Comparison of ENCODE assay signal across 30 mouse cellular contexts in genomic region chr6:129337751-129338150, GRCm38 (mm10). TPM values are rescaled to one million over a fixed set of nuclear protein-coding genes. Genes with fewer than 3 reads are reported as not detected.
DNase-seq lines count a peak whose midpoint lies in the region; ATAC-seq and TF ChIP-seq lines count a peak whose summit lies in the region.
"Had no signal": no experiment of that assay in that cellular context is flagged by ENCODE, and none has a peak within 500 bp of the region (broad histone marks: within the 10 kb centered on the region; RNA-seq: fewer than 3 reads in every experiment).

No protein-coding gene starts in this region.

- 71% methylated on average over 1 of the region's 1 CpGs for WGBS in liver, adult 2 months
- 40% methylated on average over 1 of the region's 1 CpGs for WGBS in liver, postnatal 0 days (ENCODE audit: insufficient replicate concordance)
- 93% methylated on average over 1 of the region's 1 CpGs for WGBS in forebrain, embryonic 14.5 days

- peak; percentile 7 for DNase-seq in liver, adult 2 months (ENCODE audit: extremely low read depth, low read depth, low spot score)
- no peak for DNase-seq in liver, postnatal 0 days
- peak; percentile 65 for DNase-seq in 416B (ENCODE audit: low read depth)
- no peak for DNase-seq in forebrain, embryonic 14.5 days (ENCODE audit: low spot score)
- DNase-seq in thymus, postnatal 25 days: no peak
- DNase-seq: adrenal gland, adult 2 months; adrenal gland, postnatal 10 days; adrenal gland, postnatal 25 days; cerebellum, adult 11 months; cerebellum, adult 18-20 months; cerebellum, adult 8-10 months; cerebellum, adult 9-11 months; cerebellum, postnatal 14 days; cerebellum, postnatal 36 days; embryo, embryonic 11 days; forebrain, postnatal 0 days had no signal

- no peak overlapping the region for H3K4me2 ChIP-seq in liver, postnatal 0 days (ENCODE audit: low read depth, low read length)
- no peak overlapping the region for H3K4me2 ChIP-seq in forebrain, embryonic 14.5 days (ENCODE audit: low read length)
- H3K4me2 ChIP-seq: embryonic facial prominence, embryonic 13.5 days; embryonic facial prominence, embryonic 15.5 days; forebrain, embryonic 12.5 days; forebrain, embryonic 15.5 days had no signal

- ATAC-seq in liver, postnatal 0 days: no peak
- ATAC-seq in megakaryocyte, adult 5-6 weeks (ENCODE audit: poor library complexity, severe bottlenecking): peak; percentile 39; the same call in 1 of the 2 replicates
- no peak for ATAC-seq in forebrain, embryonic 14.5 days
- ATAC-seq: forebrain, embryonic 15.5 days; forebrain, postnatal 0 days had no signal

- no peak for TF ChIP-seq EP300 in liver, postnatal 0 days (IDR thresholded peaks at IDR 0.05; ENCODE audit: low read depth)

- H3K36me3 ChIP-seq in liver, adult 2 months (ENCODE audit: control insufficient read depth, insufficient read depth, low read length): no peaks in the 10 kb centered on the region
- no peaks in the 10 kb centered on the region for H3K36me3 ChIP-seq in liver, postnatal 0 days (replicated peaks; ENCODE audit: insufficient read depth, low read length)
- no peaks in the 10 kb centered on the region for H3K36me3 ChIP-seq in forebrain, embryonic 14.5 days (ENCODE audit: control insufficient read depth, insufficient read depth, low read length)
- H3K36me3 ChIP-seq: embryonic facial prominence, embryonic 13.5 days; embryonic facial prominence, embryonic 15.5 days; forebrain, embryonic 10.5 days; forebrain, embryonic 12.5 days; forebrain, embryonic 15.5 days had no signal

- no peaks in the 10 kb centered on the region for H3K79me2 ChIP-seq in liver, adult 2 months (ENCODE audit: control insufficient read depth, insufficient read depth, low read length)

- H3K4me3 ChIP-seq in liver, adult 2 months (ENCODE audit: insufficient read depth, low read depth, low read length): no peak overlapping the region
- no peak overlapping the region for H3K4me3 ChIP-seq in liver, postnatal 0 days (ENCODE audit: low read depth, low read length)
- no peak overlapping the region for H3K4me3 ChIP-seq in forebrain, embryonic 14.5 days (ENCODE audit: low read depth, low read length)
- H3K4me3 ChIP-seq: embryonic facial prominence, embryonic 13.5 days; embryonic facial prominence, embryonic 15.5 days; erythroblast, embryonic 14.5 days; forebrain, embryonic 10.5 days; forebrain, embryonic 12.5 days; forebrain, embryonic 15.5 days had no signal

- TF ChIP-seq POLR2A in liver, adult 2 months (IDR thresholded peaks at IDR 0.05; ENCODE audit: extremely low read depth, insufficient read depth, low read length): no peak

- no peaks in the 10 kb centered on the region for H3K27me3 ChIP-seq in liver, adult 2 months (ENCODE audit: control insufficient read depth, insufficient read depth, low read length)
- no peaks in the 10 kb centered on the region for H3K27me3 ChIP-seq in liver, postnatal 0 days (ENCODE audit: insufficient read depth, low read length)
- H3K27me3 ChIP-seq in forebrain, embryonic 14.5 days (replicated peaks; ENCODE audit: control insufficient read depth, insufficient read depth, low read length): no peaks in the 10 kb centered on the region
- H3K27me3 ChIP-seq: embryonic facial prominence, embryonic 13.5 days; embryonic facial prominence, embryonic 15.5 days; forebrain, embryonic 12.5 days; forebrain, embryonic 15.5 days had no signal

- no peaks in the 10 kb centered on the region for H3K4me1 ChIP-seq in liver, adult 2 months (ENCODE audit: control insufficient read depth, insufficient read depth, low read length)
- H3K4me1 ChIP-seq in liver, postnatal 0 days (ENCODE audit: insufficient read depth): 0 out of 2 replicates have a peak, but pooled peaks cover 3% of the 10 kb centered on the region
- H3K4me1 ChIP-seq in forebrain, embryonic 14.5 days (ENCODE audit: control insufficient read depth, insufficient read depth, low read length): no peaks in the 10 kb centered on the region
- H3K4me1 ChIP-seq: embryonic facial prominence, embryonic 13.5 days; embryonic facial prominence, embryonic 15.5 days; forebrain, embryonic 10.5 days; forebrain, embryonic 12.5 days; forebrain, embryonic 15.5 days had no signal

- no peak for TF ChIP-seq CTCF in liver, adult 2 months (IDR thresholded peaks at IDR 0.05; ENCODE audit: low read depth, low read length)
- TF ChIP-seq CTCF in liver, postnatal 0 days (IDR thresholded peaks at IDR 0.05; ENCODE audit: low read depth): no peak

- no peak overlapping the region for H3K9ac ChIP-seq in liver, adult 2 months (ENCODE audit: low read depth, low read length)
- no peak overlapping the region for H3K9ac ChIP-seq in liver, postnatal 0 days (replicated peaks)
- H3K9ac ChIP-seq in forebrain, embryonic 14.5 days (ENCODE audit: low read length): no peak overlapping the region
- H3K9ac ChIP-seq: embryonic facial prominence, embryonic 13.5 days; embryonic facial prominence, embryonic 15.5 days; forebrain, embryonic 12.5 days; forebrain, embryonic 15.5 days; forebrain, postnatal 0 days had no signal

- H3K9me3 ChIP-seq in liver, postnatal 0 days (ENCODE audit: low read length): no peaks in the 10 kb centered on the region
- H3K9me3 ChIP-seq in forebrain, embryonic 14.5 days (replicated peaks; ENCODE audit: control insufficient read depth, low read length): no peaks in the 10 kb centered on the region
- H3K9me3 ChIP-seq: embryonic facial prominence, embryonic 13.5 days; embryonic facial prominence, embryonic 15.5 days; forebrain, embryonic 10.5 days; forebrain, embryonic 12.5 days; forebrain, embryonic 15.5 days had no signal

- no peak overlapping the region for H3K27ac ChIP-seq in liver, adult 2 months (replicated peaks; ENCODE audit: insufficient read depth, low read depth, low read length)
- H3K27ac ChIP-seq in liver, postnatal 0 days (ENCODE audit: low read depth): no peak overlapping the region
- no peak overlapping the region for H3K27ac ChIP-seq in forebrain, embryonic 14.5 days (ENCODE audit: low read depth, low read length)
- H3K27ac ChIP-seq: embryonic facial prominence, embryonic 13.5 days; embryonic facial prominence, embryonic 15.5 days; forebrain, embryonic 10.5 days; forebrain, embryonic 12.5 days; forebrain, embryonic 15.5 days had no signal

RNA-seq across cellular contexts. Expression of gene Clec12a, which starts 4.7 kb away (rescaled TPM):
- total RNA-seq in liver, adult 2 months (2014; rRNA removed): 5.3 and 6.5 TPM in 2 replicates
- polyA plus RNA-seq in liver, adult 2 months (2012; rRNA removed): 0.86 and 1.2 TPM in 2 replicates
- 14.2 and 14.6 TPM in 2 replicates for polyA plus RNA-seq in liver, postnatal 0 days (2015; fragmentation: Nextera tagmentation; extraction: Ambion mirVana)
- 449 and 472 TPM in 2 replicates for total RNA-seq in megakaryocyte, adult 5-6 weeks (2015)
- total RNA-seq in megakaryocyte, adult 5-6 weeks (2017): 389 and 405 TPM in 2 replicates
- polyA plus RNA-seq in forebrain, embryonic 14.5 days (2014; fragmentation: Nextera tagmentation; extraction: Ambion mirVana): 0.18 and 0.27 TPM in 2 replicates
- total RNA-seq: ES-E14, MEL had no signal
- polyA plus RNA-seq: C2C12; erythroblast, embryonic 14.5 days had no signal

RNA-seq across cellular contexts. Expression of gene 4922502D21Rik, which starts 6.2 kb away (rescaled TPM):
- not detected in 2 replicates for total RNA-seq in liver, adult 2 months (2014; rRNA removed)
- polyA plus RNA-seq in liver, adult 2 months (2012; rRNA removed): not detected in 2 replicates
- polyA plus RNA-seq in liver, postnatal 0 days (2015; fragmentation: Nextera tagmentation; extraction: Ambion mirVana): not detected in 2 replicates
- total RNA-seq in megakaryocyte, adult 5-6 weeks (2015): 0.54 TPM in 1 of 2 replicates, not detected in the other
- 0.44 TPM in 1 of 2 replicates, not detected in the other for total RNA-seq in megakaryocyte, adult 5-6 weeks (2017)
- polyA plus RNA-seq in forebrain, embryonic 14.5 days (2014; fragmentation: Nextera tagmentation; extraction: Ambion mirVana): not detected in 2 replicates
- total RNA-seq: adrenal gland, adult 2 months; adrenal gland, postnatal 10 days; adrenal gland, postnatal 25 days; adrenal gland, postnatal 4 days; ES-E14; forebrain, postnatal 0 days; MEL had no signal
- polyA plus RNA-seq: adrenal gland, adult 2 months; brain, embryonic 14.5 days; C2C12; embryonic facial prominence, embryonic 11.5 days; erythroblast, embryonic 14.5 days; forebrain, embryonic 10.5 days; forebrain, embryonic 12.5 days; forebrain, embryonic 15.5 days; forebrain, postnatal 0 days had no signal

RNA-seq across cellular contexts. Expression of gene Clec12b, which starts 47.9 kb away (rescaled TPM):
- not detected in 2 replicates for total RNA-seq in liver, adult 2 months (2014; rRNA removed)
- polyA plus RNA-seq in liver, adult 2 months (2012; rRNA removed): not detected in 2 replicates
- polyA plus RNA-seq in liver, postnatal 0 days (2015; fragmentation: Nextera tagmentation; extraction: Ambion mirVana): 0.11 TPM in 1 of 2 replicates, not detected in the other
- total RNA-seq in megakaryocyte, adult 5-6 weeks (2015): not detected in 2 replicates
- total RNA-seq in megakaryocyte, adult 5-6 weeks (2017): not detected in 2 replicates
- not detected in 2 replicates for polyA plus RNA-seq in forebrain, embryonic 14.5 days (2014; fragmentation: Nextera tagmentation; extraction: Ambion mirVana)
- total RNA-seq: adrenal gland, postnatal 10 days; adrenal gland, postnatal 25 days; common myeloid progenitor, adult 5-6 weeks; ES-E14; forebrain, postnatal 0 days; MEL had no signal
- polyA plus RNA-seq: adrenal gland, adult 2 months; C2C12; embryonic facial prominence, embryonic 11.5 days; embryonic facial prominence, embryonic 13.5 days; embryonic facial prominence, embryonic 15.5 days; erythroblast, embryonic 14.5 days; forebrain, embryonic 10.5 days; forebrain, embryonic 12.5 days had no signal

RNA-seq across cellular contexts. Expression of gene Clec1b, which starts 59.3 kb away (rescaled TPM):
- total RNA-seq in liver, adult 2 months (2014; rRNA removed): 23.2 and 24.2 TPM in 2 replicates
- 1.7 and 3.7 TPM in 2 replicates for polyA plus RNA-seq in liver, adult 2 months (2012; rRNA removed)
- 53.8 and 56.0 TPM in 2 replicates for polyA plus RNA-seq in liver, postnatal 0 days (2015; fragmentation: Nextera tagmentation; extraction: Ambion mirVana)
- 3.6 and 5.5 TPM in 2 replicates for total RNA-seq in megakaryocyte, adult 5-6 weeks (2015)
- 3.8 and 4.5 TPM in 2 replicates for total RNA-seq in megakaryocyte, adult 5-6 weeks (2017)
- 1.6 and 2.0 TPM in 2 replicates for polyA plus RNA-seq in forebrain, embryonic 14.5 days (2014; fragmentation: Nextera tagmentation; extraction: Ambion mirVana)
- total RNA-seq: ES-E14, MEL had no signal
- polyA plus RNA-seq: C2C12; erythroblast, embryonic 14.5 days had no signal

Comparison
In these comparisons a context has a peak if more than half of its experiments do, and no peak if none do; other contexts are left out.
1. DNase-seq: peak in liver, adult 2 months (single experiment) and 416B (single experiment); none in liver, postnatal 0 days (single experiment), forebrain, embryonic 14.5 days (single experiment) and thymus, postnatal 25 days (single experiment).